Mouse (Mus musculus) thymus, adult 2 months (tissue): ENCODE data around the gene Slc6a6.

Source experiments
- CTCF ChIP-seq: fragments of 200-500 bp; IDR thresholded peaks from 2 replicates; pipeline ENCODE4 v1.5.1; 2012; ENCODE audit warnings: mild to moderate bottlenecking, control low read depth, low read length, moderate library complexity, borderline replicate concordance; ENCODE audit not compliant: control insufficient read depth, poor library complexity, insufficient read depth; ENCODE audit errors: extremely low read depth
- POLR2A ChIP-seq: fragments of 200-500 bp; IDR thresholded peaks from 2 replicates; pipeline ENCODE4 v1.6.1; 2012; ENCODE audit warnings: mild to moderate bottlenecking, low read length, control low read depth, moderate library complexity; ENCODE audit not compliant: control insufficient read depth, poor library complexity, insufficient read depth; ENCODE audit errors: extremely low read depth

DNA sequence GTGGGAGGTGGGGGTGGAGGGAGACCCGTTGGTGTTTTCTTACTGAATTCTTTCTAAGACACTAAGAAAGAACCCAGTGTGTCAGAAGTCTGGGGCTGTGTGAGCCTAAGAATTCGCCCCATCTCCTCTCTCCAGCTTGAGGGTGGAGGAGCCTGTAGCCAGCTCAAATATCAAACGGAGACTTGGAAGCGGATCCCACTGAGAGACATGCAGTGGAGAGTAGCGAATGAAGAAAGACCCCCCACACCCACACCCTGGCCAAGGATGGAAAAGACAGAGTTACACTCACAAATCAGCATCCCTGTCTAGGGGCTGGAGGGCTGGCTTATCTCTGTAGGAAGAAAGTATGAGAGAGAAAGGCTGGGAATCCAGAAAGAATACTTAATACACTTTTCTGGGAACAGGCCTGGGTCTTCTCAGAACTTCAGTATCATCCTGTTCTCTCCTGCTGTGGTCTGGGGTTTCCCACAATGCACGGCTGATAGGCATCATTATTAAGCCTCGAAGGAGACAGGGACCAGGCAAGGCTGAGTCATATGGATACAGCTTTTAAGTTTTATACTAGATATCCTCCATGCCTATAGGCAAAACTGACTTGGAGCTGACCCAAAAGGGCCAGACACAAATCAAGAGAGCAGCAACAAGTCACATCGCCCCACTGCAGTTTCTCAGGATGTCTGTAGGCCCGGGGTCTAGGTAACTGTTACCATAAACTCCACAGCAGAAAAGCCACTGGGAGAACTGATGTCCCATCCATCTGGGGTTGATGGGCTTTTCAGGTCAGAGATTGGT, 45.5 kb upstream of the Slc6a6 start:
- TF ChIP-seq CTCF: no peak
- no peak for TF ChIP-seq POLR2A
